Comparison of ENCODE assay signal across 24 mouse cellular contexts in the genomic region with DNA sequence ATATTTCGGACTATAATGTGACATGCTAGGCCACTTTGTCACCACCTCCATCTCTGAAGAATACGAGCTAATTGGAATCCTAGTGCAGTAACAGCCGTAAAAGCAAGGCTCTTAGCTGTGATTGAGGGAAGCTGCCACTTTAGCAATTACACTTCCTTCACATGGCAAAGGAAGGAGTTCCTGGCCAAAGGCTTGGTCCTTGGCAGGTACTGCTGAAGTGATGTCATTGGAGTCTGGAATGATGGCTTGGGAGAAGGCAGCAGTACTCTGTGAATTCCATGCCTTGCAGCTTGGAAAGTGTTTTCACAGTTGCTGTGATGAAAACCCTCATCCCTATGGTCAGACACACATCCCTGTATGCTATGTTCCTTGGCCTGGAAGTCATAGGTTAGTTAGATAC. TPM values are rescaled to one million over a fixed set of nuclear protein-coding genes. Genes with fewer than 3 reads are reported as not detected.
DNase-seq lines count a peak whose midpoint lies in the region; ATAC-seq and TF ChIP-seq lines count a peak whose summit lies in the region.
"Had no signal": no experiment of that assay in that cellular context is flagged by ENCODE, and none has a peak within 500 bp of the region (broad histone marks: within the 10 kb centered on the region; RNA-seq: fewer than 3 reads in every experiment).

No protein-coding gene starts in this region.

- no peak overlapping the region for H3K27ac ChIP-seq in gastrocnemius, adult 2 months
- H3K27ac ChIP-seq in heart, embryonic 11.5 days (ENCODE audit: low read depth, low read length) = no peak overlapping the region
- no peak overlapping the region for H3K27ac ChIP-seq in intestine, embryonic 16.5 days (ENCODE audit: low read length)
- H3K27ac ChIP-seq: embryonic facial prominence, embryonic 12.5 days; forebrain, embryonic 13.5 days; hindbrain, embryonic 10.5 days; hindbrain, embryonic 14.5 days had no signal

- H3K9ac ChIP-seq in heart, embryonic 11.5 days (ENCODE audit: low read depth, low read length) = no peak overlapping the region
- H3K9ac ChIP-seq in intestine, embryonic 16.5 days (ENCODE audit: low read depth, low read length) = no peak overlapping the region
- H3K9ac ChIP-seq: embryonic facial prominence, embryonic 12.5 days; forebrain, embryonic 13.5 days; hindbrain, embryonic 14.5 days had no signal

- WGBS in heart, embryonic 11.5 days (ENCODE audit: insufficient replicate concordance) = 62% methylated on average over 3 of the region's 3 CpGs
- 66% methylated on average over 3 of the region's 3 CpGs for WGBS in intestine, embryonic 16.5 days

- intact Hi-C loops in gastrocnemius, adult 2 months (cut with DNase I) = no loop called here

- no peak for TF ChIP-seq CTCF in gastrocnemius, adult 2 months (IDR thresholded peaks at IDR 0.05)

- no peak overlapping the region for H3K4me3 ChIP-seq in gastrocnemius, adult 2 months
- H3K4me3 ChIP-seq in heart, embryonic 11.5 days (ENCODE audit: low read depth, low read length) = no peak overlapping the region
- H3K4me3 ChIP-seq in intestine, embryonic 16.5 days (ENCODE audit: low read length) = no peak overlapping the region
- H3K4me3 ChIP-seq: embryonic facial prominence, embryonic 12.5 days; forebrain, embryonic 13.5 days; hindbrain, embryonic 10.5 days had no signal

- H3K36me3 ChIP-seq in heart, embryonic 11.5 days (ENCODE audit: control insufficient read depth, insufficient read depth, low read length) = no peaks in the 10 kb centered on the region
- H3K36me3 ChIP-seq in intestine, embryonic 16.5 days (ENCODE audit: control insufficient read depth, insufficient read depth, low read length) = no peaks in the 10 kb centered on the region
- H3K36me3 ChIP-seq: embryonic facial prominence, embryonic 12.5 days; hindbrain, embryonic 10.5 days had no signal

- peak; percentile 54 to 57 for DNase-seq in cerebellum, postnatal 10 days
- no peak for DNase-seq in cerebellum, postnatal 36 days
- peak; percentile 28 for DNase-seq in gastrocnemius, adult 2 months
- no peak for DNase-seq in gastrocnemius, adult 8-10 months (ENCODE audit: low spot score in 2 of 2)
- DNase-seq in heart, postnatal 4 days = peak; percentile 23
- peak; percentile 5 for DNase-seq in skeletal muscle tissue, adult 2 months (ENCODE audit: low read depth, low spot score)
- DNase-seq: adrenal gland, postnatal 10 days; cerebellum, adult 18-20 months; cerebellum, adult 9-11 months; gastrocnemius, postnatal 25 days; kidney, adult 8-10 months had no signal

- no peak for ATAC-seq in heart, embryonic 11.5 days (replicated peaks; ENCODE audit: insufficient number of reproducible peaks, low FRiP score, low TSS enrichment)
- ATAC-seq in intestine, embryonic 16.5 days = no peak
- ATAC-seq: forebrain, embryonic 13.5 days; intestine, postnatal 0 days; Patski had no signal

- no peaks in the 10 kb centered on the region for H3K9me3 ChIP-seq in heart, embryonic 11.5 days (replicated peaks; ENCODE audit: control insufficient read depth, low read length)
- no peaks in the 10 kb centered on the region for H3K9me3 ChIP-seq in intestine, embryonic 16.5 days (ENCODE audit: control insufficient read depth, low read length)
- H3K9me3 ChIP-seq: embryonic facial prominence, embryonic 12.5 days; forebrain, embryonic 13.5 days; hindbrain, embryonic 10.5 days had no signal

- no peaks in the 10 kb centered on the region for H3K4me1 ChIP-seq in heart, embryonic 11.5 days (ENCODE audit: control insufficient read depth, insufficient read depth, low read length)
- no peaks in the 10 kb centered on the region for H3K4me1 ChIP-seq in intestine, embryonic 16.5 days (ENCODE audit: control insufficient read depth, insufficient read depth, low read length)
- H3K4me1 ChIP-seq: embryonic facial prominence, embryonic 12.5 days; hindbrain, embryonic 10.5 days had no signal

- no peak overlapping the region for H3K4me2 ChIP-seq in heart, embryonic 11.5 days
- H3K4me2 ChIP-seq in intestine, embryonic 16.5 days (ENCODE audit: low read depth, low read length) = no peak overlapping the region
- H3K4me2 ChIP-seq: embryonic facial prominence, embryonic 12.5 days; forebrain, embryonic 13.5 days; hindbrain, embryonic 14.5 days had no signal

- peaks cover 2% of the 10 kb centered on the region; the same call in 1 of the 2 replicates for H3K27me3 ChIP-seq in heart, embryonic 11.5 days (ENCODE audit: control insufficient read depth, insufficient read depth, low read length)
- no peaks in the 10 kb centered on the region for H3K27me3 ChIP-seq in intestine, embryonic 16.5 days (replicated peaks; ENCODE audit: control insufficient read depth, insufficient read depth, low read length)
- H3K27me3 ChIP-seq: embryonic facial prominence, embryonic 12.5 days had no signal

RNA-seq across cellular contexts. Expression of gene Irx6, which starts 24.3 kb away (rescaled TPM):
- not detected for total RNA-seq in gastrocnemius, adult 2 months (2021)
- total RNA-seq in gastrocnemius, adult 8-10 months (2022) = not detected
- not detected for total RNA-seq in heart, postnatal 4 days (2021)
- 3.8 and 4.3 TPM in 2 replicates for polyA plus RNA-seq in heart, embryonic 11.5 days (2014; fragmentation: Nextera tagmentation; extraction: Ambion mirVana)
- not detected in 2 replicates for polyA plus RNA-seq in intestine, embryonic 16.5 days (2015; fragmentation: Nextera tagmentation; extraction: Ambion mirVana)
- total RNA-seq: adrenal gland, postnatal 10 days; adrenal gland, postnatal 4 days; gastrocnemius, postnatal 25 days; granulocyte monocyte progenitor cell, adult 5-6 weeks; heart, postnatal 14 days; MEL had no signal
- polyA plus RNA-seq: C2C12, Patski had no signal

Comparison
In these comparisons a context has a peak if more than half of its experiments do, and no peak if none do; other contexts are left out.
1. DNase-seq: peak in cerebellum, postnatal 10 days (2 of 2), gastrocnemius, adult 2 months (single experiment), heart, postnatal 4 days (single experiment) and skeletal muscle tissue, adult 2 months (single experiment); none in cerebellum, postnatal 36 days (0 of 2) and gastrocnemius, adult 8-10 months (0 of 2).